Mouse (Mus musculus) hindbrain, embryonic 16.5 days (tissue): ENCODE measurements around the gene Gga3. TPM values are rescaled to one million over a fixed set of nuclear protein-coding genes. Genes with fewer than 3 reads are reported as not detected.
"Not testable (repeated sequence)": the region's sequence is repeated elsewhere in the genome, so short reads cannot be mapped to it uniquely, and the experiment has no call there.

Source experiments
- ATAC-seq: fragments of 200-750 bp; cut with Nextera tagmentation; 2 replicates; pipeline ENCODE4 v1.8.0; 2017; ENCODE audit warnings: moderate TSS enrichment, moderate library complexity
- H3K27ac ChIP-seq: fragments of 300-500 bp; sonication (generic); 2 replicates; pipeline ENCODE4 v1.5.1; 2014; ENCODE audit warnings: low read depth, mild to moderate bottlenecking, control low read depth, low read length, moderate library complexity
- H3K27me3 ChIP-seq: fragments of 300-500 bp; sonication (generic); replicated peaks from 2 replicates; pipeline ENCODE4 v1.6.1; 2014; ENCODE audit warnings: low read length; ENCODE audit not compliant: control insufficient read depth, insufficient read depth
- H3K36me3 ChIP-seq: fragments of 300-500 bp; sonication (generic); 2 replicates; pipeline ENCODE4 v1.6.1; 2014; ENCODE audit warnings: mild to moderate bottlenecking, low read length, moderate library complexity, mixed read lengths; ENCODE audit not compliant: control insufficient read depth, insufficient read depth
- H3K4me1 ChIP-seq: fragments of 300-500 bp; sonication (generic); 2 replicates; pipeline ENCODE4 v1.6.1; 2014; ENCODE audit warnings: low read depth, low read length; ENCODE audit not compliant: control insufficient read depth, insufficient read depth
- H3K4me2 ChIP-seq: fragments of 300-500 bp; sonication (generic); 2 replicates; pipeline ENCODE4 v1.6.1; 2014; ENCODE audit warnings: mild to moderate bottlenecking, low read length, control low read depth, moderate library complexity
- H3K4me3 ChIP-seq: fragments of 300-500 bp; sonication (generic); 2 replicates; pipeline ENCODE4 v1.5.1; 2014; ENCODE audit warnings: mild to moderate bottlenecking, low read length, control low read depth, moderate library complexity
- H3K9ac ChIP-seq: fragments of 300-500 bp; sonication (generic); 2 replicates; pipeline ENCODE4 v1.6.1; 2014; ENCODE audit warnings: low read depth, mild to moderate bottlenecking, control low read depth, low read length, moderate library complexity
- H3K9me3 ChIP-seq: fragments of 300-500 bp; sonication (generic); 2 replicates; pipeline ENCODE4 v1.6.1; 2014; ENCODE audit warnings: mild to moderate bottlenecking, low read length, moderate library complexity; ENCODE audit not compliant: control insufficient read depth
- WGBS: fragments of 180-500 bp; shearing (Covaris S2); extraction: QIAGEN DNeasy Blood & Tissue Kit; methylation state at CpG from one replicate; pipeline ENCODE4 v1.1.7; 2014; 5-methylcytosine and 5-hydroxymethylcytosine counted together
- polyA plus RNA-seq: library from polyadenylated mRNA; unstranded; fragments of >200 nt; fragmentation: Nextera tagmentation; extraction: Ambion mirVana; gene quantifications from 2 replicates; pipeline ENCODE4 v1.2.1, GENCODE M21; 2015

Gga3 gene
- polyA plus RNA-seq, result 35.1 and 43.7 TPM in 2 replicates

GRCm38 (mm10) chr11:115603476-115604303 is at the start of gene Gga3, which contains the start of gene Mrps7:
TSS of gene Gga3 (minus strand) at chr11:115604051.
TSS of gene Mrps7 (plus strand) at chr11:115603925.
- no peaks in the 10 kb centered on the region for H3K27me3 ChIP-seq
- H3K9ac ChIP-seq, result peak within 1 kb of the TSS; percentile 81
- H3K4me1 ChIP-seq, result peaks cover 28% of the 10 kb centered on the region
- H3K4me3 ChIP-seq, result peak within 1 kb of the TSS; percentile 87
- peak; percentile 97 for ATAC-seq
- 0% methylated on average over 54 of the region's 93 CpGs for WGBS
- peak within 1 kb of the TSS; percentile 97 for H3K4me2 ChIP-seq
- no peaks in the 10 kb centered on the region for H3K9me3 ChIP-seq
- peak within 1 kb of the TSS; percentile 94 for H3K27ac ChIP-seq
- H3K36me3 ChIP-seq, result peaks cover 18% of the 10 kb centered on the region

GRCm38 (mm10) chr11:115653194-115653593 is 49.3 kb upstream of the Gga3 start:
- no peak for ATAC-seq
- Histone ChIP-seq H3K27me3 (no peaks in the 10 kb centered on the region), H3K27ac (no peak overlapping the region), H3K4me3 (no peak overlapping the region), H3K4me1 (no peaks in the 10 kb centered on the region; the same call in 1 of the 2 replicates), H3K9ac (no peak overlapping the region), H3K4me2 (no peak overlapping the region), H3K9me3 (no peaks in the 10 kb centered on the region), H3K36me3 (no peaks in the 10 kb centered on the region; the same call in none of the 2 replicates)
- 84% methylated on average over 3 of the region's 3 CpGs for WGBS

GRCm38 (mm10) chr11:115651680-115652079 is 47.8 kb upstream of the Gga3 start:
- no peak for ATAC-seq
- no peak overlapping the region for H3K9ac ChIP-seq
- no peaks in the 10 kb centered on the region for H3K9me3 ChIP-seq
- H3K4me1 ChIP-seq, result no peaks in the 10 kb centered on the region; the same call in 1 of the 2 replicates
- H3K27me3 ChIP-seq, result no peaks in the 10 kb centered on the region
- no peak overlapping the region for H3K4me3 ChIP-seq
- H3K36me3 ChIP-seq, result peaks cover 4% of the 10 kb centered on the region
- WGBS, result 89% methylated on average over 3 of the region's 3 CpGs
- H3K27ac ChIP-seq, result no peak overlapping the region
- H3K4me2 ChIP-seq, result no peak overlapping the region

GRCm38 (mm10) chr11:115649706-115650105 is 45.9 kb upstream of the Gga3 start:
- WGBS, result 39% methylated on average over 10 of the region's 10 CpGs
- H3K27ac ChIP-seq, result peak overlapping the region; percentile 58
- no peak for ATAC-seq

DNA sequence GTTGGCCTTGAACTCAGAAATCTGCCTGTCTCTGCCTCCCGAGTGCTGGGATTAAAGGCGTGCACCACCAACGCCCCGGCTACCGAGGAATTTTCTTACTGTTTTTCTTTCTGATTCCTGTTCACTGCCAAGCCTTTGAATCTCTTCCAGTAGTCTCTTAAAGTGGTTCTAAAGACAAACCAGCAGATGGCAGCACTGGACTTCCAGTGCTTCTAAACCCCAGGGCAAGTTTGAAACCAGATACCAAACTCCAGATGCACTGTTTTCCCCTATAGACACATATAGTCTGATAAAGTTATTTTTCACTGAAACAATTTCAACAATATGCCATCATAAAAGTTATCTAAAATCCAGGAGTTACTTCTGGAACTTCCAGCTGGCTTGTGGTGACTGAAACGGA is 43.6 kb upstream of the Gga3 start:
- no peak overlapping the region for H3K9ac ChIP-seq
- peaks cover 9% of the 10 kb centered on the region for H3K36me3 ChIP-seq
- H3K27ac ChIP-seq, result no peak overlapping the region
- H3K4me2 ChIP-seq, result no peak overlapping the region
- 63% methylated on average over 6 of the region's 6 CpGs for WGBS
- no peaks in the 10 kb centered on the region for H3K27me3 ChIP-seq
- ATAC-seq, result no peak
- no peaks in the 10 kb centered on the region for H3K9me3 ChIP-seq
- no peaks in the 10 kb centered on the region; the same call in 1 of the 2 replicates for H3K4me1 ChIP-seq
- H3K4me3 ChIP-seq, result no peak overlapping the region

More at GRCm38 (mm10) chr11:115649706-115650105, 45.9 kb upstream of the Gga3 start:
- Histone ChIP-seq H3K4me2 (no peak overlapping the region), H3K4me1 (no peaks in the 10 kb centered on the region; the same call in 1 of the 2 replicates), H3K9me3 (no peaks in the 10 kb centered on the region), H3K36me3 (peaks cover 9% of the 10 kb centered on the region), H3K4me3 (no peak overlapping the region), H3K9ac (no peak overlapping the region), H3K27me3 (no peaks in the 10 kb centered on the region)

GRCm38 (mm10) chr11:115646439-115646838 is 42.6 kb upstream of the Gga3 start:
- Histone ChIP-seq H3K27me3 (no peaks in the 10 kb centered on the region), H3K4me3 (no peak overlapping the region), H3K4me2 (no peak overlapping the region), H3K4me1 (no peaks in the 10 kb centered on the region; the same call in 1 of the 2 replicates), H3K9ac (no peak overlapping the region), H3K9me3 (no peaks in the 10 kb centered on the region), H3K36me3 (peaks cover 9% of the 10 kb centered on the region; the same call in 1 of the 2 replicates), H3K27ac (no peak overlapping the region)
- 92% methylated on average over 9 of the region's 9 CpGs for WGBS
- ATAC-seq, result no peak

- 82% methylated on average over 14 of the region's 14 CpGs for WGBS
- not testable (repeated sequence) for H3K4me3 ChIP-seq, H3K36me3 ChIP-seq, H3K9ac ChIP-seq, ATAC-seq, H3K4me2 ChIP-seq, H3K4me1 ChIP-seq, H3K9me3 ChIP-seq, H3K27me3 ChIP-seq, H3K27ac ChIP-seq
Measured at GRCm38 (mm10) chr11:115645498-115645897, 41.6 kb upstream of the Gga3 start.

DNA sequence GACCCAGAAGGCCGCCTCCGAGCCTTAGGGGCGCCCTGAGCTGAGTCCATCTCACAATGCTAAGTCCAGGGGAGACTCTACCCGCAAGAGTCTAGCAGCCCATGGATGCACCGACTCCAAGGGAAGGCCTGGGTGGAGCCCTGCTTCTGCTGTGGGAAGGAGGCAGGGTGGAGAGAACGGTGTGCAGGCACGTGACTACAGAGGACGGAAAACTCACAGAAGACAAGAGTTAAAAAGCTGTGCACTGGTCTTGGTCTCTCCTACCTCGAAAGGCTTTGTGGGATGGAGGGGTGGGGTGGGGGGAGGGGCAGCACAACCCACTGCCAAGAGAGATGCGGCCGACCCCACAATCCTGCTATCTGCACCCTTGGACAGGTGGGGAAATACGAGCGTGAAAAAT is 40.5 kb upstream of the Gga3 start:
- H3K27me3 ChIP-seq, result no peaks in the 10 kb centered on the region
- no peak overlapping the region for H3K4me2 ChIP-seq
- H3K4me3 ChIP-seq, result no peak overlapping the region
- peaks cover 9% of the 10 kb centered on the region; the same call in 1 of the 2 replicates for H3K36me3 ChIP-seq
- H3K9me3 ChIP-seq, result no peaks in the 10 kb centered on the region
- H3K27ac ChIP-seq, result no peak overlapping the region
- no peaks in the 10 kb centered on the region for H3K4me1 ChIP-seq
- H3K9ac ChIP-seq, result no peak overlapping the region
- WGBS, result 95% methylated on average over 13 of the region's 13 CpGs
- no peak for ATAC-seq

GRCm38 (mm10) chr11:115643265-115643664 is 39.4 kb upstream of the Gga3 start:
- ATAC-seq, result no peak
- no peaks in the 10 kb centered on the region for H3K9me3 ChIP-seq
- no peaks in the 10 kb centered on the region for H3K27me3 ChIP-seq
- H3K4me1 ChIP-seq, result no peaks in the 10 kb centered on the region
- no peak overlapping the region for H3K4me3 ChIP-seq
- H3K36me3 ChIP-seq, result peaks cover 9% of the 10 kb centered on the region; the same call in 1 of the 2 replicates
- H3K27ac ChIP-seq, result no peak overlapping the region
- H3K4me2 ChIP-seq, result no peak overlapping the region
- no peak overlapping the region for H3K9ac ChIP-seq
- 78% methylated on average over 10 of the region's 10 CpGs for WGBS
